13 mouse cellular contexts compared by ENCODE assay signal in the genomic region with DNA sequence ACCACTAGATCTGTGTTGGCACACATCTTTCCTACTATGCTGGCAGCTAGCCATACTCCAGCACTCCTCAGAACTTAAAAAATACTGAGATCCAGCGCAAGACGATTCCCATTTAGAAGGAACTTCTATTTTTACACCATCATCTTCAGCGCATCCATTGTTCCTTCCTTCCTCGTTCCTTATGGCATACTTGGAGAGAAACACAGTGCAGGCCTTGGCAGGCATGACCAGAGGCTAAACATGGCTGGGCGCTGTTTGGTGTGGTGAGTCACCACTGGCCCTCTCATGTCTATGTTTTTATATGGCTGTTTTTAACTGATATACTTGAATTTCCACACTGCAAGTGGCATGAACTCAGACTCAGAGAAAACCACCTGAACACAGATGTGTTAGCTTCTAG. TPM values are rescaled to one million over a fixed set of nuclear protein-coding genes. Genes with fewer than 3 reads are reported as not detected.
DNase-seq lines count a peak whose midpoint lies in the region; ATAC-seq lines count a peak whose summit lies in the region.
"Had no signal": no experiment of that assay in that cellular context is flagged by ENCODE, and none has a peak within 500 bp of the region (broad histone marks: within the 10 kb centered on the region; RNA-seq: fewer than 3 reads in every experiment).

No protein-coding gene starts in this region.

- no peak overlapping the region for H3K4me3 ChIP-seq in heart, embryonic 14.5 days (ENCODE audit: control insufficient read depth in 1 of 2, insufficient read depth in 1 of 2, low read depth in 1 of 2, low read length in 2 of 2)
- H3K4me3 ChIP-seq: neural tube, embryonic 15.5 days had no signal

- H3K27me3 ChIP-seq in heart, embryonic 14.5 days (ENCODE audit: control insufficient read depth, insufficient read depth, low read length), result peaks cover 2% of the 10 kb centered on the region
- H3K27me3 ChIP-seq: neural tube, embryonic 15.5 days had no signal

- DNase-seq in adrenal gland, postnatal 14 days, result peak; percentile 51
- no peak for DNase-seq in adrenal gland, adult 18-20 months (ENCODE audit: low spot score in 2 of 2)
- DNase-seq in ovary, adult 18-20 months (ENCODE audit: low spot score), result peak; percentile 40
- no peak for DNase-seq in ovary, postnatal 10 days (ENCODE audit: low spot score)
- DNase-seq in urinary bladder, postnatal 36 days (ENCODE audit: low spot score in 2 of 2), result peak; percentile 48 to 62
- DNase-seq in embryo, embryonic 10.5 days (ENCODE audit: low spot score), result no peak
- no peak for DNase-seq in cerebellum, postnatal 25 days
- DNase-seq: B cell, adult 2 months; kidney, adult 18-20 months; liver; thymus, adult 2 months had no signal

- ATAC-seq in heart, embryonic 14.5 days (ENCODE audit: insufficient number of reproducible peaks, insufficient read depth, low FRiP score, low read depth), result peak; percentile 54; the same call in 1 of the 2 replicates

- H3K9ac ChIP-seq in heart, embryonic 14.5 days (ENCODE audit: low read length), result no peak overlapping the region
- H3K9ac ChIP-seq: neural tube, embryonic 15.5 days had no signal

- 57% methylated on average over 5 of the region's 5 CpGs for whole genome bisulfite sequencing in heart, embryonic 14.5 days

- H3K4me2 ChIP-seq in heart, embryonic 14.5 days (ENCODE audit: low read length), result no peak overlapping the region
- H3K4me2 ChIP-seq: neural tube, embryonic 15.5 days had no signal

- H3K4me1 ChIP-seq in heart, embryonic 14.5 days (ENCODE audit: control insufficient read depth in 2 of 2, insufficient read depth in 2 of 2, low read length in 2 of 2), result no peaks in the 10 kb centered on the region; a peak in 2 of 4 replicates

- H3K36me3 ChIP-seq in heart, embryonic 14.5 days (ENCODE audit: control insufficient read depth, insufficient read depth, low read length), result no peaks in the 10 kb centered on the region

- peak overlapping the region in 1 of 2 experiments; percentile 21; a peak in 1 of 4 replicates for H3K27ac ChIP-seq in heart, embryonic 14.5 days (replicated peaks in 1 of 2; ENCODE audit: control insufficient read depth in 1 of 2, insufficient read depth in 1 of 2, low read depth in 2 of 2, low read length in 2 of 2)
- H3K27ac ChIP-seq: neural tube, embryonic 15.5 days had no signal

- no peaks in the 10 kb centered on the region for H3K9me3 ChIP-seq in heart, embryonic 14.5 days (ENCODE audit: control insufficient read depth, low read length)
- H3K9me3 ChIP-seq: neural tube, embryonic 15.5 days had no signal

RNA-seq across cellular contexts. Expression of gene Dll1, which starts 11.0 kb away (rescaled TPM):
- 6.7 and 10.5 TPM in 2 replicates for total RNA-seq in adrenal gland, postnatal 14 days (2021)
- total RNA-seq in adrenal gland, adult 18-20 months (2021), result 1 to 10 TPM; 4.1 to 7.0 TPM
- 4.7 and 4.9 TPM in 2 replicates for polyA plus RNA-seq in heart, embryonic 14.5 days (2014; fragmentation: Nextera tagmentation; extraction: Ambion mirVana)

RNA-seq across cellular contexts. Expression of gene Fam120b, which starts 30.4 kb away (rescaled TPM):
- total RNA-seq in adrenal gland, postnatal 14 days (2021), result 17.3 and 18.4 TPM in 2 replicates
- total RNA-seq in adrenal gland, adult 18-20 months (2021), result 10 to 100 TPM; 19.9 to 22.1 TPM
- 16.5 and 17.5 TPM in 2 replicates for polyA plus RNA-seq in heart, embryonic 14.5 days (2014; fragmentation: Nextera tagmentation; extraction: Ambion mirVana)

Comparison
In these comparisons a context has a peak if more than half of its experiments do, and no peak if none do; other contexts are left out.
1. DNase-seq: peak in adrenal gland, postnatal 14 days (single experiment), ovary, adult 18-20 months (single experiment) and urinary bladder, postnatal 36 days (2 of 2); none in adrenal gland, adult 18-20 months (0 of 2), ovary, postnatal 10 days (single experiment), embryo, embryonic 10.5 days (single experiment) and cerebellum, postnatal 25 days (0 of 2).